9 mouse cellular contexts compared by ENCODE assay signal in the genomic region with DNA sequence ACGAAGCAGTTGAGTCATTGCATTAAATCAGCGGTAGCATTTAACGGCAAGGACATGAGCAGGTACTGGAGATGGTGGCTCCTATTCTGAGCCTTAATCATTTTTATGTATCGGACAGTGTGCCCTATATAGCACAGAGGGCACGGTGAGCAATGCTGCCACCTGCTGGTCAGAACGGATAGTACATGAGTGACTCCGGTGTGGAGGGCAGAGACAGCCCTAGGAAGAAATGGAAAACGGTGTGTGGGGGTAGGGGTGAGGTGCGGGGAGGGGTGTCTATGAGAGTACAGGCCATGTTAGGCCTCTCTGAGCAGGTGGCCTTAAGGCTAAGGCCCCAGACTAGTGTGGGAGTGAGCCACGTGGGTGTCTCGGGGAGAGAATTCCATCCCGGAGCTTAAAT. TPM values are rescaled to one million over a fixed set of nuclear protein-coding genes. Genes with fewer than 3 reads are reported as not detected.
DNase-seq lines count a peak whose midpoint lies in the region; ATAC-seq and TF ChIP-seq lines count a peak whose summit lies in the region.
"Had no signal": no experiment of that assay in that cellular context is flagged by ENCODE, and none has a peak within 500 bp of the region (broad histone marks: within the 10 kb centered on the region; RNA-seq: fewer than 3 reads in every experiment).

No protein-coding gene starts in this region.

- no peaks in the 10 kb centered on the region for H3K4me1 ChIP-seq in cerebellum, adult 2 months (ENCODE audit: control insufficient read depth, insufficient read depth, low read length)
- 0 out of 2 replicates have a peak, but pooled peaks cover 4% of the 10 kb centered on the region for H3K4me1 ChIP-seq in forebrain, embryonic 15.5 days
- no peaks in the 10 kb centered on the region for H3K4me1 ChIP-seq in hindbrain, postnatal 0 days (ENCODE audit: insufficient read depth, low read length)
- no peaks in the 10 kb centered on the region for H3K4me1 ChIP-seq in limb, embryonic 12.5 days (replicated peaks)
- H3K4me1 ChIP-seq in midbrain, embryonic 14.5 days (ENCODE audit: control insufficient read depth, insufficient read depth, low read length), result no peaks in the 10 kb centered on the region
- no peaks in the 10 kb centered on the region for H3K4me1 ChIP-seq in stomach, embryonic 14.5 days (ENCODE audit: control insufficient read depth, insufficient read depth, low read length)

- WGBS in cerebellum, adult 2 months, result 20% methylated on average over 12 of the region's 12 CpGs
- 28% methylated on average over 12 of the region's 12 CpGs for WGBS in forebrain, embryonic 15.5 days
- WGBS in hindbrain, postnatal 0 days, result 28% methylated on average over 12 of the region's 12 CpGs
- WGBS in limb, embryonic 12.5 days, result 28% methylated on average over 12 of the region's 12 CpGs
- 25% methylated on average over 12 of the region's 12 CpGs for WGBS in midbrain, embryonic 14.5 days
- WGBS in stomach, embryonic 14.5 days, result 20% methylated on average over 12 of the region's 12 CpGs

- H3K4me2 ChIP-seq in forebrain, embryonic 15.5 days (replicated peaks), result no peak overlapping the region
- H3K4me2 ChIP-seq in hindbrain, postnatal 0 days (ENCODE audit: low read depth, low read length), result no peak overlapping the region
- no peak overlapping the region for H3K4me2 ChIP-seq in limb, embryonic 12.5 days
- no peak overlapping the region for H3K4me2 ChIP-seq in midbrain, embryonic 14.5 days (ENCODE audit: low read length)
- H3K4me2 ChIP-seq in stomach, embryonic 14.5 days (replicated peaks; ENCODE audit: low read depth, low read length), result no peak overlapping the region

- H3K4me3 ChIP-seq in cerebellum, adult 2 months (replicated peaks; ENCODE audit: insufficient read depth, low read depth, low read length), result no peak overlapping the region
- H3K4me3 ChIP-seq in forebrain, embryonic 15.5 days, result no peak overlapping the region
- H3K4me3 ChIP-seq in hindbrain, postnatal 0 days (ENCODE audit: low read length), result no peak overlapping the region
- H3K4me3 ChIP-seq in limb, embryonic 12.5 days (replicated peaks), result no peak overlapping the region
- H3K4me3 ChIP-seq in midbrain, embryonic 14.5 days (replicated peaks; ENCODE audit: low read depth, low read length), result no peak overlapping the region
- H3K4me3 ChIP-seq in stomach, embryonic 14.5 days (ENCODE audit: low read depth, low read length), result no peak overlapping the region
- H3K4me3 ChIP-seq: myocyte had no signal

- H3K27me3 ChIP-seq in cerebellum, adult 2 months (ENCODE audit: control insufficient read depth, insufficient read depth, low read length), result peaks cover 1% of the 10 kb centered on the region; the same call in 1 of the 2 replicates
- no peaks in the 10 kb centered on the region for H3K27me3 ChIP-seq in forebrain, embryonic 15.5 days
- H3K27me3 ChIP-seq in hindbrain, postnatal 0 days (ENCODE audit: insufficient read depth, low read length), result no peaks in the 10 kb centered on the region
- no peaks in the 10 kb centered on the region for H3K27me3 ChIP-seq in limb, embryonic 12.5 days
- H3K27me3 ChIP-seq in midbrain, embryonic 14.5 days (ENCODE audit: control insufficient read depth, insufficient read depth, low read length), result no peaks in the 10 kb centered on the region
- no peaks in the 10 kb centered on the region for H3K27me3 ChIP-seq in stomach, embryonic 14.5 days (ENCODE audit: control insufficient read depth, insufficient read depth, low read length)

- TF ChIP-seq CTCF in cerebellum, adult 2 months (IDR thresholded peaks at IDR 0.05; ENCODE audit: borderline replicate concordance, insufficient read depth, low read depth, low read length), result peak; percentile 89
- TF ChIP-seq CTCF in hindbrain, postnatal 0 days (IDR thresholded peaks at IDR 0.05; ENCODE audit: low read depth), result peak; percentile 95

- H3K27ac ChIP-seq in cerebellum, adult 2 months (ENCODE audit: insufficient read depth, low read length), result no peak overlapping the region
- H3K27ac ChIP-seq in forebrain, embryonic 15.5 days (replicated peaks), result no peak overlapping the region
- no peak overlapping the region for H3K27ac ChIP-seq in hindbrain, postnatal 0 days
- no peak overlapping the region for H3K27ac ChIP-seq in limb, embryonic 12.5 days
- H3K27ac ChIP-seq in midbrain, embryonic 14.5 days (replicated peaks; ENCODE audit: low read depth, low read length), result no peak overlapping the region
- no peak overlapping the region for H3K27ac ChIP-seq in stomach, embryonic 14.5 days (ENCODE audit: low read length)

- TF ChIP-seq POLR2A in cerebellum, adult 2 months (IDR thresholded peaks at IDR 0.05; ENCODE audit: borderline replicate concordance, insufficient read depth, low read length), result no peak

- H3K9ac ChIP-seq in forebrain, embryonic 15.5 days (replicated peaks), result no peak overlapping the region
- no peak overlapping the region for H3K9ac ChIP-seq in hindbrain, postnatal 0 days (replicated peaks; ENCODE audit: low read length)
- H3K9ac ChIP-seq in limb, embryonic 12.5 days (replicated peaks), result no peak overlapping the region
- no peak overlapping the region for H3K9ac ChIP-seq in midbrain, embryonic 14.5 days (replicated peaks; ENCODE audit: low read length)
- no peak overlapping the region for H3K9ac ChIP-seq in stomach, embryonic 14.5 days (replicated peaks; ENCODE audit: low read depth, low read length)

- peak; percentile 68; the same call in 1 of the 2 replicates for ATAC-seq in forebrain, embryonic 15.5 days (replicated peaks)
- peak; percentile 77 for ATAC-seq in hindbrain, postnatal 0 days
- peak; percentile 77 for ATAC-seq in limb, embryonic 12.5 days (ENCODE audit: insufficient number of reproducible peaks, insufficient read depth, low FRiP score, low TSS enrichment, low read depth)
- no peak for ATAC-seq in midbrain, embryonic 14.5 days (ENCODE audit: low FRiP score, low TSS enrichment)
- ATAC-seq in stomach, embryonic 14.5 days (ENCODE audit: insufficient number of reproducible peaks, insufficient read depth, low FRiP score, low read depth), result peak; percentile 67; the same call in 1 of the 2 replicates

- H3K36me3 ChIP-seq in forebrain, embryonic 15.5 days, result no peaks in the 10 kb centered on the region
- H3K36me3 ChIP-seq in hindbrain, postnatal 0 days (ENCODE audit: insufficient read depth, low read length), result no peaks in the 10 kb centered on the region; the same call in 1 of the 2 replicates
- peaks cover 18% of the 10 kb centered on the region for H3K36me3 ChIP-seq in limb, embryonic 12.5 days
- peaks cover 15% of the 10 kb centered on the region for H3K36me3 ChIP-seq in midbrain, embryonic 14.5 days (ENCODE audit: control insufficient read depth, insufficient read depth, low read length)
- H3K36me3 ChIP-seq in stomach, embryonic 14.5 days (ENCODE audit: control insufficient read depth, insufficient read depth, low read length), result no peaks in the 10 kb centered on the region; the same call in 1 of the 2 replicates

- DNase-seq in left cerebral cortex, adult 18-20 months (ENCODE audit: low spot score in 2 of 2), result peak; percentile 63 to 78
- no peak for DNase-seq in left cerebral cortex, adult 11 months (ENCODE audit: low spot score)
- peak; percentile 45 to 68 for DNase-seq in cerebellum, adult 2 months
- DNase-seq in hindbrain, postnatal 0 days (ENCODE audit: low spot score), result peak; percentile 81
- peak; percentile 86 for DNase-seq in midbrain, embryonic 14.5 days

- H3K9me3 ChIP-seq in forebrain, embryonic 15.5 days, result no peaks in the 10 kb centered on the region
- H3K9me3 ChIP-seq in hindbrain, postnatal 0 days (ENCODE audit: low read length), result no peaks in the 10 kb centered on the region
- peaks cover 3% of the 10 kb centered on the region; the same call in 1 of the 2 replicates for H3K9me3 ChIP-seq in limb, embryonic 12.5 days
- H3K9me3 ChIP-seq in midbrain, embryonic 14.5 days (ENCODE audit: control insufficient read depth, low read length), result no peaks in the 10 kb centered on the region
- no peaks in the 10 kb centered on the region; the same call in 1 of the 2 replicates for H3K9me3 ChIP-seq in stomach, embryonic 14.5 days (ENCODE audit: control insufficient read depth, low read depth, low read length)

RNA-seq across cellular contexts. Expression of a gene that starts 26.8 kb away (rescaled TPM):
- 10 to 100 TPM; 16.8 to 22.6 TPM for total RNA-seq in left cerebral cortex, adult 18-20 months (2021)
- polyA plus RNA-seq in cerebellum, adult 2 months (2012; rRNA removed), result 21.4 and 21.8 TPM in 2 replicates
- 15.3 and 21.3 TPM in 2 replicates for polyA plus RNA-seq in forebrain, embryonic 15.5 days (2015; fragmentation: Nextera tagmentation; extraction: Ambion mirVana)
- total RNA-seq in hindbrain, postnatal 0 days (2014; rRNA removed), result 14.1 and 16.3 TPM in 2 replicates
- 11.9 and 15.0 TPM in 2 replicates for polyA plus RNA-seq in hindbrain, postnatal 0 days (2015; fragmentation: Nextera tagmentation; extraction: Ambion mirVana)
- polyA plus RNA-seq in limb, embryonic 12.5 days (2016; fragmentation: Nextera tagmentation; extraction: Ambion mirVana), result 31.5 and 31.6 TPM in 2 replicates
- 10.4 and 15.6 TPM in 2 replicates for polyA plus RNA-seq in midbrain, embryonic 14.5 days (2014; fragmentation: Nextera tagmentation; extraction: Ambion mirVana)
- 29.6 and 30.8 TPM in 2 replicates for polyA plus RNA-seq in stomach, embryonic 14.5 days (2014; fragmentation: Nextera tagmentation; extraction: Ambion mirVana)

RNA-seq across cellular contexts. Expression of a gene that starts 28.3 kb away (rescaled TPM):
- total RNA-seq in left cerebral cortex, adult 18-20 months (2021), result 100 to 1,000 TPM; 124 to 128 TPM
- polyA plus RNA-seq in cerebellum, adult 2 months (2012; rRNA removed), result 12.5 and 16.1 TPM in 2 replicates
- polyA plus RNA-seq in forebrain, embryonic 15.5 days (2015; fragmentation: Nextera tagmentation; extraction: Ambion mirVana), result 3.2 and 3.4 TPM in 2 replicates
- 18.9 and 20.9 TPM in 2 replicates for total RNA-seq in hindbrain, postnatal 0 days (2014; rRNA removed)
- 4.5 and 4.6 TPM in 2 replicates for polyA plus RNA-seq in hindbrain, postnatal 0 days (2015; fragmentation: Nextera tagmentation; extraction: Ambion mirVana)
- polyA plus RNA-seq in limb, embryonic 12.5 days (2016; fragmentation: Nextera tagmentation; extraction: Ambion mirVana), result 0.09 and 0.15 TPM in 2 replicates
- polyA plus RNA-seq in midbrain, embryonic 14.5 days (2014; fragmentation: Nextera tagmentation; extraction: Ambion mirVana), result 5.1 and 5.8 TPM in 2 replicates
- polyA plus RNA-seq in stomach, embryonic 14.5 days (2014; fragmentation: Nextera tagmentation; extraction: Ambion mirVana), result 0.31 and 0.49 TPM in 2 replicates
- polyA plus RNA-seq: myocyte had no signal

RNA-seq across cellular contexts. Expression of a gene that starts 38.3 kb away (rescaled TPM):
- 100 to 1,000 TPM; 164 to 178 TPM for total RNA-seq in left cerebral cortex, adult 18-20 months (2021)
- polyA plus RNA-seq in cerebellum, adult 2 months (2012; rRNA removed), result 152 and 160 TPM in 2 replicates
- polyA plus RNA-seq in forebrain, embryonic 15.5 days (2015; fragmentation: Nextera tagmentation; extraction: Ambion mirVana), result 487 and 494 TPM in 2 replicates
- 156 and 159 TPM in 2 replicates for total RNA-seq in hindbrain, postnatal 0 days (2014; rRNA removed)
- 304 and 314 TPM in 2 replicates for polyA plus RNA-seq in hindbrain, postnatal 0 days (2015; fragmentation: Nextera tagmentation; extraction: Ambion mirVana)
- 689 and 751 TPM in 2 replicates for polyA plus RNA-seq in limb, embryonic 12.5 days (2016; fragmentation: Nextera tagmentation; extraction: Ambion mirVana)
- 391 and 451 TPM in 2 replicates for polyA plus RNA-seq in midbrain, embryonic 14.5 days (2014; fragmentation: Nextera tagmentation; extraction: Ambion mirVana)
- 560 and 564 TPM in 2 replicates for polyA plus RNA-seq in stomach, embryonic 14.5 days (2014; fragmentation: Nextera tagmentation; extraction: Ambion mirVana)
